Mouse (Mus musculus): ENCODE measurements around the gene AC141477.1. TPM values are rescaled to one million over a fixed set of nuclear protein-coding genes. Genes with fewer than 3 reads are reported as not detected.

Gene AC141477.1
- not detected in 2 replicates for polyA plus RNA-seq (2014; fragmentation: Nextera tagmentation; extraction: Ambion mirVana)

DNA sequence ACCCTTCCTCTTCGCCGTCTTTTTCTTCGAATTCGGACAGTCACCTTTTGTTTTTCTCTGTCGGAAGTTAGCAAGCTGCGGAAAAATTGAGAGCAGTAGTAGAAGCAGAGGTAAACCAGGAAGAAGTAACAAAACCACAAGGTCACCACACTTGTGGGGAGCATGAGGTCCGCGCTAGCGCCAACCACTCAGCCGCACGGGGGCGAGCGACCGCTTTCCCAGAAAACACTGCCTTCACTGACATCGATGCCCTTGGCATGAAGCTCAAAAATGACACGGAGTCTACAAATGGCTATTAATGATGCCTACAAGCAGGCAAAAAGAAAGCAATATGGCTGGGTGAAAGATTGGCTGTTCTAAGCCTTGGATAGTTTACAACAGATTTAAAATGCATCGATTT lies at the start of gene AC141477.1:
Gene AC141477.1 (minus strand): TSS at position 164 of the 400 bp plus-strand sequence.
- Histone ChIP-seq H3K36me3 (ENCODE audit: control insufficient read depth, insufficient read depth, low read length) (peaks cover 33% of the 10 kb centered on the region), H3K9ac (ENCODE audit: low read depth, low read length) (no peak within 1 kb of the TSS), H3K27me3 (ENCODE audit: control insufficient read depth, insufficient read depth, low read length) (no peaks in the 10 kb centered on the region), H3K4me2 (peak within 1 kb of the TSS; percentile 84), H3K27ac (ENCODE audit: low read depth, low read length) (no peak within 1 kb of the TSS), H3K9me3 (replicated peaks; ENCODE audit: control insufficient read depth, low read length) (no peaks in the 10 kb centered on the region), H3K4me1 (ENCODE audit: control insufficient read depth, insufficient read depth, low read length) (peaks cover 7% of the 10 kb centered on the region), H3K4me3 (ENCODE audit: low read depth, low read length) (no peak within 1 kb of the TSS)
- WGBS (ENCODE audit: insufficient replicate concordance): 93% methylated on average over 17 of the region's 17 CpGs
- no peak for ATAC-seq (replicated peaks; ENCODE audit: insufficient number of reproducible peaks, low FRiP score, low TSS enrichment)

DNA sequence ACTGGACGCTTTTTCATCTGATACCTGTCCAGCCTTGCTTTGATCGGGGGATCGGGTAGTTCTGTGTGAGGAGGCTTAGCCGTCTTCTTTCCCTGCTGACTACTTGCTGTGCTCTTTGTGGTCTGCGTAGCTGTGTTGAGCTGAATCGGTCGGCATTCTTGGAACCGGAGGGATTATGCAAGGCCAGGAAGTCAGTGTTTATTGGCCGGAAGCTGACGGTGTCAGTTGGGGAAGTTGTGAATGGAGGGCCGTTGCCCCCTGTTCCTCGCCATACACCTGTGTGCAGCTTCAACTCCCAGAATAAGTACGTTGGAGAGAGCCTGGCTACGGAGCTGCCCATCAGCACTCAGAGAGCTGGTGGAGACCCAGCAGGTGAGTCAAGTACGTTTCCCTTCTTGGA lies 49.0 kb upstream of the AC141477.1 start:
- H3K4me2 ChIP-seq: no peak overlapping the region
- no peaks in the 10 kb centered on the region for H3K4me1 ChIP-seq (ENCODE audit: control insufficient read depth, insufficient read depth, low read length)
- no peak overlapping the region for H3K4me3 ChIP-seq (ENCODE audit: low read depth, low read length)
- H3K9me3 ChIP-seq (replicated peaks; ENCODE audit: control insufficient read depth, low read length): no peaks in the 10 kb centered on the region
- ATAC-seq (replicated peaks; ENCODE audit: insufficient number of reproducible peaks, low FRiP score, low TSS enrichment): no peak
- no peak overlapping the region for H3K9ac ChIP-seq (ENCODE audit: low read depth, low read length)
- no peak overlapping the region for H3K27ac ChIP-seq (ENCODE audit: low read depth, low read length)
- peaks cover 38% of the 10 kb centered on the region for H3K36me3 ChIP-seq (ENCODE audit: control insufficient read depth, insufficient read depth, low read length)
- H3K27me3 ChIP-seq (ENCODE audit: control insufficient read depth, insufficient read depth, low read length): no peaks in the 10 kb centered on the region
- WGBS (ENCODE audit: insufficient replicate concordance): 92% methylated on average over 15 of the region's 15 CpGs

DNA sequence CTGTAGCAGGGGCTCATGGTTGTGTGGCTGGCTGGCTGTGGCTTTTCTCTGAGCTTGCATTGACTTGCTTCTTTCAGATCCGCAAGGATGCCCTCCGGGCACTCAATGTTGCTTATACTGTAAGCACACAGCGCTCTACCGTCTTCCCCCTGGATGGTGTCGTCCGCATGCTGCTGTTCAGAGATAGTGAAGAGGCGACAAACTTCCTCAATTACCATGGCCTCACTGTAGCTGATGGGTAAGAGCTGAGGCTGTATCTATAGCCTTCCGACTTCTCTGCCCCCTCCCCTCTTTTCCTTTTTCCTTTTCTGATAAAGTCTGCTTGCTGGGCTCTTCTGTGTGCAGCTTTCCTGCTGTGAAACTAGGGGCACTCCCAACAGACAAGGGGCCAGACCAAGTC lies 48.0 kb upstream of the AC141477.1 start:
- H3K36me3 ChIP-seq (ENCODE audit: control insufficient read depth, insufficient read depth, low read length): peaks cover 35% of the 10 kb centered on the region
- no peaks in the 10 kb centered on the region for H3K9me3 ChIP-seq (replicated peaks; ENCODE audit: control insufficient read depth, low read length)
- ATAC-seq (replicated peaks; ENCODE audit: insufficient number of reproducible peaks, low FRiP score, low TSS enrichment): no peak

GRCm38 (mm10) chr10:76486302-76486701 lies 46.1 kb upstream of the AC141477.1 start:
- Histone ChIP-seq H3K4me2 (no peak overlapping the region), H3K27me3 (ENCODE audit: control insufficient read depth, insufficient read depth, low read length) (no peaks in the 10 kb centered on the region), H3K36me3 (ENCODE audit: control insufficient read depth, insufficient read depth, low read length) (peaks cover 43% of the 10 kb centered on the region), H3K4me1 (ENCODE audit: control insufficient read depth, insufficient read depth, low read length) (no peaks in the 10 kb centered on the region), H3K4me3 (ENCODE audit: low read depth, low read length) (no peak overlapping the region), H3K9me3 (replicated peaks; ENCODE audit: control insufficient read depth, low read length) (no peaks in the 10 kb centered on the region), H3K9ac (ENCODE audit: low read depth, low read length) (no peak overlapping the region), H3K27ac (ENCODE audit: low read depth, low read length) (no peak overlapping the region)
- 95% methylated on average over 2 of the region's 2 CpGs for WGBS (ENCODE audit: insufficient replicate concordance)
- ATAC-seq (replicated peaks; ENCODE audit: insufficient number of reproducible peaks, low FRiP score, low TSS enrichment): no peak

More for the DNA sequence above, 48.0 kb upstream of the AC141477.1 start:
- Histone ChIP-seq H3K4me3 (ENCODE audit: low read depth, low read length) (no peak overlapping the region), H3K27me3 (ENCODE audit: control insufficient read depth, insufficient read depth, low read length) (no peaks in the 10 kb centered on the region), H3K27ac (ENCODE audit: low read depth, low read length) (no peak overlapping the region), H3K9ac (ENCODE audit: low read depth, low read length) (no peak overlapping the region), H3K4me1 (ENCODE audit: control insufficient read depth, insufficient read depth, low read length) (no peaks in the 10 kb centered on the region), H3K4me2 (no peak overlapping the region)
- WGBS (ENCODE audit: insufficient replicate concordance): 76% methylated on average over 8 of the region's 8 CpGs

- Histone ChIP-seq H3K4me2 (no peak overlapping the region), H3K36me3 (ENCODE audit: control insufficient read depth, insufficient read depth, low read length) (peaks cover 40% of the 10 kb centered on the region), H3K27ac (ENCODE audit: low read depth, low read length) (no peak overlapping the region), H3K9ac (ENCODE audit: low read depth, low read length) (no peak overlapping the region), H3K9me3 (replicated peaks; ENCODE audit: control insufficient read depth, low read length) (no peaks in the 10 kb centered on the region), H3K4me1 (ENCODE audit: control insufficient read depth, insufficient read depth, low read length) (no peaks in the 10 kb centered on the region), H3K4me3 (ENCODE audit: low read depth, low read length) (no peak overlapping the region), H3K27me3 (ENCODE audit: control insufficient read depth, insufficient read depth, low read length) (no peaks in the 10 kb centered on the region)
- no peak for ATAC-seq (replicated peaks; ENCODE audit: insufficient number of reproducible peaks, low FRiP score, low TSS enrichment)
- 71% methylated on average over 6 of the region's 6 CpGs for WGBS (ENCODE audit: insufficient replicate concordance)
These were observed 41.2 kb upstream of the AC141477.1 start for GRCm38 (mm10) chr10:76481480-76481879.

DNA sequence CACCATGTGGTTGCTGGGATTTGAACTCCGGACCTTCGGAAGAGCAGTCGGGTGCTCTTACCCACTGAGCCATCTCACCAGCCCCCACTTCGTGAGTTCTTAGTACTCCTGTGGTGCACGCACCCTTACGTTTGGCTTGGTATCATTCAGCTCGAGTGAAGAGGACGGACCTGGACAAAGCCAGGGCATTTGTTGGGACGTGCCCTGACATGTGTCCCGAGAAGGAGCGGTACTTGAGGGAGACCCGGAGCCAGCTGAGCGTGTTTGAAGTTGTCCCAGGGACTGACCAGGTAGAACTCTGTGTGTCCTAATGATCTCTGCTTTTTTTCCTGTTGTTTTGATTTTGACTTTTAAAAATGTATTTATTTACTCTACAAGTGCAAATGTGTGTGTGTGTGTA lies 40.6 kb upstream of the AC141477.1 start:
- Histone ChIP-seq H3K36me3 (ENCODE audit: control insufficient read depth, insufficient read depth, low read length) (peaks cover 40% of the 10 kb centered on the region), H3K9ac (ENCODE audit: low read depth, low read length) (no peak overlapping the region), H3K4me3 (ENCODE audit: low read depth, low read length) (no peak overlapping the region), H3K4me2 (no peak overlapping the region), H3K9me3 (replicated peaks; ENCODE audit: control insufficient read depth, low read length) (no peaks in the 10 kb centered on the region), H3K4me1 (ENCODE audit: control insufficient read depth, insufficient read depth, low read length) (no peaks in the 10 kb centered on the region), H3K27ac (ENCODE audit: low read depth, low read length) (no peak overlapping the region), H3K27me3 (ENCODE audit: control insufficient read depth, insufficient read depth, low read length) (no peaks in the 10 kb centered on the region)
- ATAC-seq (replicated peaks; ENCODE audit: insufficient number of reproducible peaks, low FRiP score, low TSS enrichment): no peak
- WGBS (ENCODE audit: insufficient replicate concordance): 90% methylated on average over 13 of the region's 13 CpGs

GRCm38 (mm10) chr10:76473759-76474158 lies 33.5 kb upstream of the AC141477.1 start:
- Histone ChIP-seq H3K27me3 (ENCODE audit: control insufficient read depth, insufficient read depth, low read length) (no peaks in the 10 kb centered on the region), H3K36me3 (ENCODE audit: control insufficient read depth, insufficient read depth, low read length) (peaks cover 33% of the 10 kb centered on the region), H3K4me2 (no peak overlapping the region), H3K9ac (ENCODE audit: low read depth, low read length) (no peak overlapping the region), H3K4me1 (ENCODE audit: control insufficient read depth, insufficient read depth, low read length) (no peaks in the 10 kb centered on the region; the same call in 1 of the 2 replicates), H3K4me3 (ENCODE audit: low read depth, low read length) (no peak overlapping the region), H3K27ac (ENCODE audit: low read depth, low read length) (no peak overlapping the region), H3K9me3 (replicated peaks; ENCODE audit: control insufficient read depth, low read length) (no peaks in the 10 kb centered on the region)
- 86% methylated on average over 5 of the region's 5 CpGs for WGBS (ENCODE audit: insufficient replicate concordance)
- no peak for ATAC-seq (replicated peaks; ENCODE audit: insufficient number of reproducible peaks, low FRiP score, low TSS enrichment)

- WGBS (ENCODE audit: insufficient replicate concordance): 2% methylated on average over 55 of the region's 55 CpGs
- no peaks in the 10 kb centered on the region for H3K9me3 ChIP-seq (replicated peaks; ENCODE audit: control insufficient read depth, low read length)
- H3K4me2 ChIP-seq: peak within 1 kb of the TSS; percentile 70
- peaks cover 21% of the 10 kb centered on the region for H3K36me3 ChIP-seq (ENCODE audit: control insufficient read depth, insufficient read depth, low read length)
- ATAC-seq (replicated peaks; ENCODE audit: insufficient number of reproducible peaks, low FRiP score, low TSS enrichment): peak; percentile 89
- peak within 1 kb of the TSS; percentile 98 for H3K9ac ChIP-seq (ENCODE audit: low read depth, low read length)
- H3K4me1 ChIP-seq (ENCODE audit: control insufficient read depth, insufficient read depth, low read length): peaks cover 4% of the 10 kb centered on the region; the same call in 1 of the 2 replicates
- no peaks in the 10 kb centered on the region for H3K27me3 ChIP-seq (ENCODE audit: control insufficient read depth, insufficient read depth, low read length)
- peak within 1 kb of the TSS; percentile 81 for H3K4me3 ChIP-seq (ENCODE audit: low read depth, low read length)
- H3K27ac ChIP-seq (ENCODE audit: low read depth, low read length): peak within 1 kb of the TSS; percentile 76
These were observed 28.2 kb upstream of the AC141477.1 start, which contains the start of the genes Mcm3ap and Ybey for GRCm38 (mm10) chr10:76468203-76469162. Gene Mcm3ap, plus strand, starts transcription at chr10:76468927. Gene Ybey, minus strand, starts transcription at chr10:76469114.

Measured in heart, embryonic 11.5 days (tissue).